Mouse (Mus musculus): ENCODE measurements at regions not wholly inside any gene's neighbourhood (a gene's known extent, or its start where the extent isn't known, plus 50 kb on each side); places are given as distances from the start of the nearest gene placed in this dataset.
"Not testable (repeated sequence)": the region's sequence is repeated elsewhere in the genome, so short reads cannot be mapped to it uniquely, and the experiment has no call there.

- no peak for TF ChIP-seq CTCF (IDR thresholded peaks at IDR 0.05)
- no peak for DNase-seq
- H3K4me3 ChIP-seq, result no peak overlapping the region
- intact Hi-C loops (cut with DNase I), result loop anchor here (10.0 kb wide), 1 partner anchor 652 kb away; no protein-coding TSS in a partner anchor
- peak overlapping the region; percentile 35 for H3K27ac ChIP-seq
Measured at GRCm38 (mm10) chr13:82562576-82562975, 779.7 kb downstream of the Cetn3 start.

- intact Hi-C loops (cut with DNase I), result no loop called here
- H3K27ac ChIP-seq, result no peak overlapping the region
- TF ChIP-seq CTCF (IDR thresholded peaks at IDR 0.05), result no peak
- no peak overlapping the region for H3K4me3 ChIP-seq
- DNase-seq, result no peak
Measured at GRCm38 (mm10) chr13:82570925-82571324, 788.0 kb downstream of the Cetn3 start.

GRCm38 (mm10) chr13:82577937-82578336 lies 795.1 kb downstream of the Cetn3 start:
- DNase-seq, result no peak
- Histone ChIP-seq H3K27ac (no peak overlapping the region), H3K4me3 (no peak overlapping the region)
- no peak for TF ChIP-seq CTCF (IDR thresholded peaks at IDR 0.05)
- intact Hi-C loops (cut with DNase I), result no loop called here

GRCm38 (mm10) chr13:82586335-82586734 lies 803.5 kb downstream of the Cetn3 start:
- no peak for DNase-seq
- TF ChIP-seq CTCF (IDR thresholded peaks at IDR 0.05), result no peak
- no peak overlapping the region for H3K4me3 ChIP-seq
- intact Hi-C loops (cut with DNase I), result no loop called here
- no peak overlapping the region for H3K27ac ChIP-seq

DNA sequence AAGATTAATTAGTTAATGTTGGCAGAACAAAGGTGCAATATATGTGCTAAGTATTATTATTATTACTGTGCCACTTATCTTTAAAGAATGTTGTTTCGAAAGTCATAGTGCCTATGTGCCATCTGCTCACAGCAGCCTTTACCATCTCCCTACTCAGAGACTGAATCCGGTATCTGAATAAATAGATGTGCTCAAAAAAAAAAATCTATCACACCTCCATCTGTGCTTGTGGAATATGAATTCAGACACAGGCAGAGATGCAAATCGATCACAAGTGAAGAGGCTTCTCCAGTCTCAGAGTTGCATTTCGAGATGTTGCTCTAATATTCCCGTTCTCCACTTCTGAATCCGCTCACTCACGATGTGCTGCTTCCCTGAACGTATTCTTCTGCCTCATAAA lies 811.0 kb downstream of the Cetn3 start:
- no peak for DNase-seq
- Histone ChIP-seq H3K27ac (no peak overlapping the region), H3K4me3 (no peak overlapping the region)
- no peak for TF ChIP-seq CTCF (IDR thresholded peaks at IDR 0.05)
- intact Hi-C loops (cut with DNase I), result no loop called here

DNA sequence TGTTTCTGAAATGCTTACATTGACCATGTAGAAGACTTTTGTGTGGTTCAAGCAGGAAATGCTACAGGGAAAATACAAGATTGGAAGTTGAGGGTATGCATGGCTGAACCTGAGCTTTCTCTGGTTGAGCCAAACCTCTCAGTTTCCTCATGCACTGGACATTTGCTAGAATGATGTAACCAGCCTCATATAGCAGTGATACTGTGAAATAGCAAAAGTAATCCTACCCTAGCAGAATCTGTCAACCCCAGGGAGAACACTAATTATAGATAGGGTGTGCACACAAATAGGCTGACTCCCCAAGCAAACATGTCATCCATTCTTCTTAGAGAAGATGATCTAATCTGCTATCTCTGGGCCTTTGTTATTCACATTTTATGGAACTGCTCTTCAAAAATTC lies 812.7 kb downstream of the Cetn3 start:
- peak; percentile 25 for DNase-seq
- H3K4me3 ChIP-seq, result no peak overlapping the region
- H3K27ac ChIP-seq, result peak overlapping the region; percentile 77
- no peak for TF ChIP-seq CTCF (IDR thresholded peaks at IDR 0.05)
- intact Hi-C loops (cut with DNase I), result loop anchor here (5.0 kb wide), 1 partner anchor 38 kb away; no protein-coding TSS in a partner anchor

DNA sequence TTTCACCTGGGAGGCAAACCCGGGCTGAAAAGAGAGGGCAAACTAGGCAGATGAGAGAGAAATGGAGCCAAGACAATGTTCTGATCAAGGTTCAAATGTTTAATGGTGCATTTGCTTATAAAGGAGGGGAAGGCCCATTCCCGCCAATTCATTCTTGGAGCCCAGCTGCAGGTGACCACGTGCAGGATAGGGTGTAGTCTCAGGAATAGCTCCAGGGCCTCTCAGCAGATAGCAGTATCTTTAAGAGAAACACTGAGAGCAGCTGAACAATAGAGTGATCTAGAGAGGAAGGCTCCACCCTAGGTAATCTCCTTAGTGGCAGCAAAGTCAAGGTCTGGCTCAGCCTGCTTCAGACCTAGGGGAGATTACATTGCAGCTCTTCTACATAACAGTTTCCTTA lies 823.0 kb downstream of the Cetn3 start:
- DNase-seq, result peak; percentile 14
- intact Hi-C loops (cut with DNase I); H3K27ac ChIP-seq; H3K4me3 ChIP-seq: not testable (repeated sequence)

DNA sequence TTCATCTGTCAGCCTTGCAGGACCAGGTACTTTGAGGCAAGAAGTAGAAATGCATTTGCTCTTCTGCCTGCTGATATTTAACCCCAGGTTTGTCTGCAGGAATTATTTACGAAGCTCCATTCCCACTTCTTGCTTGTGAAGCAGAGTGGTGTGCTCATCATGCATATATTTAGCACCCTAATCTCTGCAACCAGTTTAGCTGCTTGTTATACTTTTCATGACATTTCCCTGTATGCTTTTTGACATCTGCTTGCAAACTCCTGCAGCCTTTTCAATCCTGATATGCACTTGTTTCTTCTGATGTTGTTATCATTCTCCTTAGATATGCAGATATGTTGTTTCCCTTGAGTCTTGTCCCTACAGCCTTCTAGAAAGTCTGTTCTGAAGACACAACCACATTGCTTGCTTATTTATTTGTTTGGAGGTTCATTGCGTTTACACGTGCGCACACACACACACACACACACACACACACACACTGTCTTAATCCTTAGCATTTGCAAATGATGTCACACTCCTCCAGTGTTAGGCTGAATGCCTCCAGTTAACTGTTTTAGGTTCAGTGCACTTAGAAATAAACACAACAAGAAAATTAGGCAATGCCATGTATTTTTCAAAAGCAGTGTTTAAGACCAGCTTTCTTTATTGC lies 836.3 kb downstream of the Cetn3 start:
- H3K4me3 ChIP-seq, result no peak overlapping the region
- TF ChIP-seq CTCF (IDR thresholded peaks at IDR 0.05), result no peak
- DNase-seq, result no peak
- H3K27ac ChIP-seq, result no peak overlapping the region
- intact Hi-C loops (cut with DNase I), result no loop called here

GRCm38 (mm10) chr13:82620036-82620435 lies 837.2 kb downstream of the Cetn3 start:
- TF ChIP-seq CTCF (IDR thresholded peaks at IDR 0.05), result no peak
- Histone ChIP-seq H3K27ac (no peak overlapping the region), H3K4me3 (no peak overlapping the region)
- no peak for DNase-seq
- intact Hi-C loops (cut with DNase I), result no loop called here

DNA sequence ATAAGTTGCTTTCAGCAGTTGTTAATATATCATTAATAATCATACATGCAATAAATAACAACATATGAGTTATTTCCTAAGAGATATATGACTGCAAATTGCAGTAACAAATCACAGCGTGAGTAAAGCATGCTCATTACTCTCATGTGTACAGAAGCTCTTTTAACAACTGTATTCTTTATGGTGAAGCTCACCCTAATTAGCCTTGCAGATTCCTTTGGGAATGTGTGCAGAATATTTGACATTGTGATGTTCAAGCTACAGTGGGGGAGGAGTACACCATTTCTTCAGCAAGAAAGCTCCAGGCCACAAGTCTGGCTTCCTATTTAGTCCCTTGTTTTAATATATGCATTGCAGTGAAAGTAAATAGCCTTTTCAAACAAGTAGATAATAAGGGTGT lies 837.9 kb downstream of the Cetn3 start:
- intact Hi-C loops (cut with DNase I), result no loop called here
- TF ChIP-seq CTCF (IDR thresholded peaks at IDR 0.05), result no peak
- DNase-seq, result no peak
- H3K27ac ChIP-seq, result no peak overlapping the region
- H3K4me3 ChIP-seq, result no peak overlapping the region

DNA sequence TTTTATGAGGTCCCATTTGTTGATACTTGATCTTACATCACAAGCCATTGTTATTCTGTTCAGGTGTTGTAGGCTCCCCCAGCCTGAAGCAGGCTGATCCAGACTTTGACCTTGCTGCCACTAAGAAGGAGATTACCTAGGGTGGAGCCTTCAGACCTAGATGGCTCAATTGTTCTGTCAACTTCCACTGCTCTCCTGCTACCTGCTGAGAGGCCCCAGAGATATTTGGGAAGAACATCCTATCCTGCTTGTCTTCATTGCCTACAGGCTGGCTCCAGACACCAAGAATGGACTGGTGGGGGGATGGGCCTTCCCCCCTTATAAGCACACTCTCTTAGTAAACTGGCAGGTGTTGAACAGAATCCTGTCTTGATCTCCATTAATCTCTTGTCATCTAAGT lies 845.9 kb downstream of the Cetn3 start:
- H3K27ac ChIP-seq; H3K4me3 ChIP-seq; DNase-seq; intact Hi-C loops (cut with DNase I): not testable (repeated sequence)

Data from gastrocnemius, adult 2 months (tissue).